8 mouse cellular contexts compared by ENCODE assay signal in genomic region chr8:78003888-78004543, GRCm38 (mm10).
A peak's percentile ranks its signal among the peaks of the same experiment; 100 is the strongest.
DNase-seq lines count a peak whose midpoint lies in the region; ATAC-seq and TF ChIP-seq lines count a peak whose summit lies in the region.

No protein-coding gene starts in this region.

- ATAC-seq in G1E (ENCODE audit: extremely low read depth, insufficient number of reproducible peaks, low FRiP score, poor library complexity, severe bottlenecking), result no peak
- ATAC-seq in forebrain, embryonic 11.5 days (replicated peaks; ENCODE audit: low FRiP score), result peak; percentile 76
- peak; percentile 80; the same call in 1 of the 2 replicates for ATAC-seq in hindbrain, embryonic 11.5 days (ENCODE audit: low FRiP score)

- peaks cover 6% of the 10 kb centered on the region for H3K4me1 ChIP-seq in G1E (ENCODE audit: insufficient read depth, low read depth, low read length)
- H3K4me1 ChIP-seq in forebrain, embryonic 11.5 days (replicated peaks; ENCODE audit: control insufficient read depth, insufficient read depth, low read length), result no peaks in the 10 kb centered on the region
- H3K4me1 ChIP-seq in hindbrain, embryonic 11.5 days (replicated peaks; ENCODE audit: control insufficient read depth, insufficient read depth, low read length), result no peaks in the 10 kb centered on the region

- DNase-seq in G1E (ENCODE audit: low spot score), result peak; percentile 54
- peak; percentile 83 for DNase-seq in brain, adult 2 months (ENCODE audit: low read depth, low spot score)
- peak; percentile 73 for DNase-seq in forebrain, embryonic 11.5 days (ENCODE audit: low spot score)
- DNase-seq in hindbrain, embryonic 11.5 days (ENCODE audit: low spot score), result peak; percentile 82
- DNase-seq in layer of hippocampus, adult 8-10 months (ENCODE audit: low spot score in 2 of 2), result peak; percentile 47 to 72
- peak; percentile 80 for DNase-seq in lung, postnatal 36 days
- DNase-seq in retina, embryonic 14.5 days (ENCODE audit: low spot score), result peak; percentile 88
- peak; percentile 28 to 61 for DNase-seq in urinary bladder, postnatal 36 days (ENCODE audit: low spot score in 2 of 2)

- H3K4me2 ChIP-seq in forebrain, embryonic 11.5 days (ENCODE audit: low read depth, low read length, severe bottlenecking), result no peak overlapping the region
- no peak overlapping the region for H3K4me2 ChIP-seq in hindbrain, embryonic 11.5 days (replicated peaks; ENCODE audit: low read depth, low read length)

- peak; percentile 89 for TF ChIP-seq CTCF in G1E (IDR thresholded peaks at IDR 0.05; ENCODE audit: low read depth, low read length)

- H3K27me3 ChIP-seq in G1E (ENCODE audit: insufficient read depth, low read length), result peaks cover 12% of the 10 kb centered on the region
- H3K27me3 ChIP-seq in forebrain, embryonic 11.5 days (ENCODE audit: control insufficient read depth, insufficient read depth, low read length), result no peaks in the 10 kb centered on the region
- no peaks in the 10 kb centered on the region for H3K27me3 ChIP-seq in hindbrain, embryonic 11.5 days (ENCODE audit: control insufficient read depth, insufficient read depth, low read length)

- H3K27ac ChIP-seq in forebrain, embryonic 11.5 days (ENCODE audit: low read depth, low read length), result no peak overlapping the region
- no peak overlapping the region for H3K27ac ChIP-seq in hindbrain, embryonic 11.5 days (ENCODE audit: low read depth, low read length)

- no peaks in the 10 kb centered on the region for H3K9me3 ChIP-seq in G1E (replicated peaks)
- H3K9me3 ChIP-seq in forebrain, embryonic 11.5 days (ENCODE audit: control insufficient read depth, low read length), result no peaks in the 10 kb centered on the region
- no peaks in the 10 kb centered on the region for H3K9me3 ChIP-seq in hindbrain, embryonic 11.5 days (ENCODE audit: control insufficient read depth, low read length)

- H3K36me3 ChIP-seq in G1E (replicated peaks), result no peaks in the 10 kb centered on the region
- H3K36me3 ChIP-seq in forebrain, embryonic 11.5 days (ENCODE audit: control insufficient read depth, insufficient read depth, low read length), result no peaks in the 10 kb centered on the region
- no peaks in the 10 kb centered on the region for H3K36me3 ChIP-seq in hindbrain, embryonic 11.5 days (ENCODE audit: control insufficient read depth, insufficient read depth, low read length)

- H3K9ac ChIP-seq in forebrain, embryonic 11.5 days (ENCODE audit: low read length), result no peak overlapping the region
- no peak overlapping the region for H3K9ac ChIP-seq in hindbrain, embryonic 11.5 days (ENCODE audit: low read depth, low read length)

- H3K4me3 ChIP-seq in G1E (ENCODE audit: low read depth, low read length), result no peak overlapping the region
- no peak overlapping the region for H3K4me3 ChIP-seq in forebrain, embryonic 11.5 days (ENCODE audit: low read depth, low read length)
- no peak overlapping the region for H3K4me3 ChIP-seq in hindbrain, embryonic 11.5 days (ENCODE audit: low read depth, low read length)

- WGBS in forebrain, embryonic 11.5 days, result 17% methylated on average over 10 of the region's 10 CpGs
- 19% methylated on average over 10 of the region's 10 CpGs for WGBS in hindbrain, embryonic 11.5 days
